Mouse (Mus musculus) CH12.LX (cell line): Measurements from ENCODE around the gene Tarbp1.

Experiments used
- CTCF ChIP-seq, 2 experiments: IDR thresholded peaks in 1 of 2; conservative IDR thresholded peaks in 1 of 2; 2 replicates each; pipeline ENCODE4 v1.5.1; 2011 to 2012; ENCODE audit warnings: low read depth in 2 of 2, low read length in 2 of 2, improper control_type of control experiment in 1 of 2, inconsistent platforms in 1 of 2, mild to moderate bottlenecking in 1 of 2, moderate library complexity in 1 of 2
- MAFK ChIP-seq: IDR thresholded peaks from 2 replicates; pipeline ENCODE4 v1.6.1; 2011; ENCODE audit warnings: low read length, improper control_type of control experiment; ENCODE audit not compliant: insufficient replicate concordance

DNA sequence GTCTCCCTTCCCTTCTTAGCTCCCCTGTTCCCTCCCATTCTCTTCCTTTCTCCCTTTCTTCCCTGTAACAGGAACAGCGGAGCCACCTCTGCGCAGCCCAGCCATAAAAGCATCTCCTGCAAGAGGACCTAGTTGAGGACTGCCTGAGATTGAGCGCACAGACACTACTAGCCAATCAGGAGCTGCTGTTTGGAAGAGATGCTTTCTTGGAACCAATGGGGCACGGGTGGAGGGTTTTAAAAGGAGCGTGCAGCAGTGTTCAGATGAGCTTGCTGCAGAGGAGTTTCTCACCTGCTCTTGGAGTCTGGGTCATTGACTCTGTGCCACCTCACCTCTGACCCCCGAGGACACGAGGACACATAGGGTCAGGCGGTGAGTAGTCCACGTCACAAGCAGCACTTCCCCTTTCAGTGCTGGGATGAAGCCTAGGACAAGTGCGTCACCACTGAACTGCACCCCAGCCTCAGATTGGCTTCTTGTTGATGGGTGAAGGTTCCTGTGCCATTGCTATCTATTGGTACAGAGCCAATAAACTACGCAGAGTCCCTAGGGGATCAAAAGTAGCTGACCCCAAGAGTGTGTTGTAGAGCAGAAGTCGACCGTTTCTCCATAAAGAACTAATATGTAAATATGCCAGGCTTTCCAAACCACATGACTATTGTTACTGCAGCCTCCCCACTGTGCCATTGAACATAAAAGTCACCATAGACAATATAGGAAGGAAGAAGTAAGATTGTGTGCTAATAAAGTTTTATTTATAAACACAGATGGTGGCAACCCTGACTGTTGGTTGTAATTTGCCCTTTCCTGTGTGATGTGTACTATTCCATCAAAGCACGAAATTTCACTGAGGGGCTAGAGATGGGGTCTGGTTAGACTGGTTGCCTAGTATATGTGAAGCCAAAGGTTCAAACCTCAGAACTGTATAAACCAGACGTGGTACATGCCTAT is 19.6 kb upstream of the Tarbp1 start:
- TF ChIP-seq MAFK (no peak), CTCF (conservative IDR thresholded peaks at IDR 0.05 in 1 of 2, IDR thresholded peaks at IDR 0.05 in 1 of 2; ENCODE audit: low read depth in 2 of 2, low read length in 2 of 2) (no peak)
